Mouse (Mus musculus) spleen, adult 2 months (tissue): ENCODE results near the gene Cacng4.

Experiments used
- CTCF ChIP-seq: fragments of 200-500 bp; IDR thresholded peaks from 2 replicates; pipeline ENCODE4 v1.5.1; 2011; ENCODE audit warnings: mild to moderate bottlenecking, inconsistent platforms; ENCODE audit not compliant: insufficient read depth, insufficient read length, insufficient replicate concordance; ENCODE audit errors: extremely low read depth
- POLR2A ChIP-seq: fragments of 200-500 bp; IDR thresholded peaks from 2 replicates; pipeline ENCODE4 v1.6.1; 2011; ENCODE audit warnings: low read depth, low read length, inconsistent platforms

GRCm38 (mm10) chr11:107762688-107763460 is 31.5 kb downstream of the Cacng4 start:
- no peak for TF ChIP-seq CTCF
- no peak for TF ChIP-seq POLR2A
